ENCODE assay signal across 8 mouse cellular contexts in the genomic region with DNA sequence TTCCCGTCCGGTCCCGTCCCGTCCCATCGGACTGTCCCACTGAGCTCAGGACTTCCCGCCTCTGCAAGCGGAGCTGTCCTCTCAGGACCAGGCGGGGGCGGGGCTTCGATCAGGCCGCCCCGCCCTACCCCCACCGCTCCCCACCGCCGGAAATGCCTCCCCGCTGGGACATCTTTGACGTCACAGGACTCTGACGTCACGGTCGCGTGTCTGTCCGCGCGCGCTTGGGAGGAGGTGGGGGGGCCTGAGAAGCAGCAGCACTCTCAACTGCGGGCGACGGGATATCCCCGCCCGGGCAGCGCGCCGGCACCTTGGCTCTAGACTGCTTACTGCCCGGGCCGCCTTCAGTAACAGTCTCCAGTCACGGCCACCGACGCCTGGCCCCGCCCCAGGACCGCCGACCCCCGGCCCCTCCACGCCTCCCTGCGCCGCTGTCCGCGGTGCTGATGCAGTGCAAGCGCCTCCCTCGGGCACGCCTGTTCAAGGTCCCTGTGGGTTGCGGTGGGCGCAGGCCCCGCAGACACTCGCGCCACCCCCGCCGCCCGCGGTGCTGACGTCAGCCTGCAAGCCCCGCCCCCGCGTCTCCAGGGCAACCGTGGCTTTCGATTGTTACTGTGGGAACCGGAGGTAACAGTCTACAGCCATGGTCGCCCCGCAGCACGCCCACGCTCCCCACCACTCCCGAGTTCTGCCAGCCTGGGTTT. TPM values are rescaled to one million over a fixed set of nuclear protein-coding genes. Genes with fewer than 3 reads are reported as not detected.
DNase-seq lines count a peak whose midpoint lies in the region; ATAC-seq lines count a peak whose summit lies in the region.

No protein-coding gene starts in this region.

- H3K27me3 ChIP-seq in hindbrain, embryonic 14.5 days (ENCODE audit: control insufficient read depth, insufficient read depth, low read length), result peaks cover 33% of the 10 kb centered on the region

- ATAC-seq in hindbrain, embryonic 14.5 days (ENCODE audit: low FRiP score), result peak; percentile 61

- WGBS in hindbrain, embryonic 14.5 days, result under 1% methylated on average over 61 of the region's 71 CpGs

- DNase-seq in Muller cell, postnatal 12 days (ENCODE audit: inconsistent ontology term), result peak; percentile 95
- DNase-seq in cerebellum, adult 8-10 months, result peak; percentile 90
- peak; percentile 94 to 96 for DNase-seq in frontal cortex, postnatal 10 days (ENCODE audit: low spot score in 2 of 2)
- DNase-seq in hindbrain, embryonic 14.5 days (ENCODE audit: low spot score), result peak; percentile 87
- peak; percentile 92 for DNase-seq in left cerebral cortex, adult 11 months (ENCODE audit: low spot score)
- peak; percentile 85 for DNase-seq in lung, postnatal 36 days
- DNase-seq in retina, postnatal 1 day, result peak; percentile 92
- peak; percentile 64 for DNase-seq in urinary bladder, postnatal 10 days (ENCODE audit: low spot score)

- peak overlapping the region; percentile 91 for H3K4me2 ChIP-seq in hindbrain, embryonic 14.5 days (replicated peaks)

- H3K9me3 ChIP-seq in hindbrain, embryonic 14.5 days (ENCODE audit: control insufficient read depth, low read length), result no peaks in the 10 kb centered on the region

- peaks cover 16% of the 10 kb centered on the region for H3K36me3 ChIP-seq in hindbrain, embryonic 14.5 days (replicated peaks; ENCODE audit: control insufficient read depth, insufficient read depth)

- H3K4me1 ChIP-seq in hindbrain, embryonic 14.5 days (replicated peaks; ENCODE audit: control insufficient read depth, insufficient read depth, low read length), result peaks cover 34% of the 10 kb centered on the region

- peak overlapping the region; percentile 69 for H3K9ac ChIP-seq in hindbrain, embryonic 14.5 days

- H3K4me3 ChIP-seq in hindbrain, embryonic 14.5 days (replicated peaks; ENCODE audit: low read length), result peak overlapping the region; percentile 79

- peak overlapping the region; percentile 89 for H3K27ac ChIP-seq in hindbrain, embryonic 14.5 days

RNA-seq across cellular contexts. Expression of gene Hic1, which starts 3.9 kb away (rescaled TPM):
- polyA plus RNA-seq in hindbrain, embryonic 14.5 days (2014; fragmentation: Nextera tagmentation; extraction: Ambion mirVana), result 1.9 and 2.6 TPM in 2 replicates

RNA-seq across cellular contexts. Expression of gene Ovca2, which starts 5.4 kb away (rescaled TPM):
- 17.4 and 20.3 TPM in 2 replicates for polyA plus RNA-seq in hindbrain, embryonic 14.5 days (2014; fragmentation: Nextera tagmentation; extraction: Ambion mirVana)

RNA-seq across cellular contexts. Expression of gene Dph1, which starts 17.8 kb away (rescaled TPM):
- polyA plus RNA-seq in hindbrain, embryonic 14.5 days (2014; fragmentation: Nextera tagmentation; extraction: Ambion mirVana), result 13.6 and 14.4 TPM in 2 replicates

RNA-seq across cellular contexts. Expression of gene Rtn4rl1, which starts 20.3 kb away (rescaled TPM):
- polyA plus RNA-seq in hindbrain, embryonic 14.5 days (2014; fragmentation: Nextera tagmentation; extraction: Ambion mirVana), result 8.5 and 10.3 TPM in 2 replicates

Comparison
In these comparisons a context has a peak if more than half of its experiments do, and no peak if none do; other contexts are left out.
1. Peak in every context shown above with its lines: DNase-seq, ATAC-seq, H3K4me3 ChIP-seq and H3K27ac ChIP-seq.